Mouse (Mus musculus) gastrocnemius, postnatal 25 days (tissue): ENCODE measurements around the gene Nynrin. TPM values are rescaled to one million over a fixed set of nuclear protein-coding genes. Genes with fewer than 3 reads are reported as not detected.
A peak's percentile ranks its signal among the peaks of the same experiment; 100 is the strongest.

Source experiments
- DNase-seq: peaks from one replicate; pipeline ENCODE4 v3.0.0; 2022
- total RNA-seq, 2 experiments: library from RNA; stranded (reverse); gene quantifications; 1 replicate in 1 of 2; 2 replicates in 1 of 2; pipeline ENCODE4 v1.2.3; 2021

The Nynrin gene
- total RNA-seq, 2 experiments from 2014 or later, result 2.6 to 4.1 TPM

DNA sequence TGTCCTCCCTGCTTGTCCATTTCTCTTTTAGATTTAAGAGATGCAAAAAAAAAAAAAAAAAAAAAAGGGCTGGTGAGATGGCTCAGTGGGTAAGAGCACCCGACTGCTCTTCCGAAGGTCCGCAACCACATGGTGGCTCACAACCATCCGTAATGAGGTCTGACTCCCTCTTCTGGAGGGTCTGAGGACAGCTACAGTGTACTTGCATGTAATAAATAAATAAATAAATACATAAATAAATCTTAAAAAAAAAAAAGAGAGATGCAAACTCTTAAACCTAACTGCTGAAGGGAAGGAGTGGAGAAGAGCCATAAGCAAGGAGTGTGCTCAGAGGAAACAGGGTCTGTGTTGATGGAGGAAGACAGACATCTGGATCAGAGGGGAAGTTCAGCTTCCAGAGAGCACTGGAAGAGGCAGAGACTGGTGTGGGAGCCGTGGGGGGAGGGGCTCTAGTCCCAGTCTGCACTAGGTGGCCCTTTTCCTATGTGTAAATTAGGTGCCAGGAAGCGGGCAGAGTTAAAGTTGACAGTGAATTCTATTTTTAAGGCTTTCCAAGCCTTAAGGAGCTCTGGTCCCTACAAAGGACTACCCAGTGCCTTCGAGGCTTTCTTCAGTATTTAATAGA, 24.6 kb downstream of the Nynrin start:
- no peak for DNase-seq

DNA sequence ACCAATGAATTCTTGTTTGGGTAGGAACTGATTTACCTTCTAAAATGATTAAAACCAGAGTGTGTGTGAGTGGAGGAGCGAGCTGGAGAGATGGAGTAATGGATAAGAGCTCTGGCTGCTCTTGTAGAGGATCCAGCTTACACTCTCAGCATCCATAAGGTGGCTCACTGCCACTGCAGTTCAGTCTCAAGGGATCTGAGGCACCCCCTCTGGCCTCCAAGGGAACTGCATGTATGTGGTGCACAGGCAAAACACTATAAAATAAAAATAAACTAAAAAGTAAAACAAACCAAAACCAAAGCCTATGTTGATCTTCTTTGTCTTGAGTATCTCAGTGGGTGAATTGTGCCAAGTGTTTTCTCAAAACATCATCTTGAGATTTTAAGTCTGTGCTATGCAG, 25.8 kb downstream of the Nynrin start:
- no peak for DNase-seq

DNA sequence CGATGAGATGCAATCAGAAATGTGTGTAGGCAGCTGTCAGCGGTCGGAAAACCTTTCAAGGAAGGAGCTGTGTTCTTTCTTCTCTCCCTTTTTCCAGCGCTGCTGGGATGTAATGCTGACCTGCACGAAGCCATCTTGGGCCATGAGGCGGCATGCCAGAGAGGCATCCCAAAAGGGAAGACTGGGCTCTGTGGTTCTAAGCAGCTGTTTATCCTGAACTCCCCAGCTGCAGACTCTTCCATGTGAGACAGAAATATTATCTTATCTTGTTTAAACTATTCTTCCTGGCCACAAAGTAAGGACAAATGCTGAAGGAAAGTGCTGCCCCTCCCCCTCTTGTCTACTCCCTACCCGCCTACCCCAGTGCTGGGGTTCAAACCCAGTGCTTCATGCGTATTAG, 27.2 kb downstream of the Nynrin start:
- no peak for DNase-seq

DNA sequence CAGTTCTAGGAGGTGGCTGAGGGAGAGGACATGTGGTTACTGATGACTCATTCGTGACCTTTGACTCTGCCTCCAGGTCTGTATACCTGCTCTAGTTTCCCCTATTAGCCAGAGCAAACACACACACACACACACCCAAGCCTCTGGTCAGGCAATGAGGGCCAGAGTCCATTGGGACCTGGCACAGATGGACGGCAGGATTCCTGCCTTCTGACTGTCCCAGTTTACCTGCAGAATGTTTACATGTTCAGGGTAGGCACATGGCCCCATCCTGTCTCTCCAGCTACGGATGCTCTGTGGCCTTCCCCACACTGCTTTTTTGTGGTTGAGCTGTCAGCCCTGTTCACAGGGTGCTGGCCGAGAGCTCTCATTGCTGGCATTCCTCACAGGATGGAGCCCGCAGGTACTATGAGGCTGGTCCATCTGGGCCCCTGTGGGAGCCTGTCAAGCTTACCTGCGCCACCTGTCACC, 28.4 kb downstream of the Nynrin start:
- DNase-seq, result no peak

DNA sequence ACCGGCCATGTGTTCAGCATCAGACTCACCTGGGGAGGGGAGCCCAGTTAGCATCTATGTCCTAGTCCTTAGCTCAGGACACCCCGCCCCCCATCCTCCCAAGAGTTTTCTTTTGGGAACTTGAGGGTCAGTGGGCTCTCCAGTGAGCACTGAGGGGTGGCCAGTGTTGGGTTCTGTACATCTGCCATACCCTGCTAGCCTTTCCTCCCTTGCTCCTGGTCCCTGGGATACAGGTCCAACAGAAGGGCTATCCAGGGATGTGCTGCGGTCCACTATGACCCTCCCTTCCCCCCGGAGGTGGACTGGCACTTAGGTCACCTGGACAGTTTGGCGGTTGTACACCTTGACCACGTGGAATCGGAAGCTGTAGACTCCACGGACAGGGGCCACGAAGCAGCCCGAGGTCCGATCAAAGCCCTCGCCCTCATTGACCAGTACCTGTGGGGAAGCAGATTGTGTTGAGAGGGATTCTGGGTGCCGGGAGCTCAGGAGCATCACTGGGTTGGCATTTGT, 29.4 kb downstream of the Nynrin start:
- no peak for DNase-seq

DNA sequence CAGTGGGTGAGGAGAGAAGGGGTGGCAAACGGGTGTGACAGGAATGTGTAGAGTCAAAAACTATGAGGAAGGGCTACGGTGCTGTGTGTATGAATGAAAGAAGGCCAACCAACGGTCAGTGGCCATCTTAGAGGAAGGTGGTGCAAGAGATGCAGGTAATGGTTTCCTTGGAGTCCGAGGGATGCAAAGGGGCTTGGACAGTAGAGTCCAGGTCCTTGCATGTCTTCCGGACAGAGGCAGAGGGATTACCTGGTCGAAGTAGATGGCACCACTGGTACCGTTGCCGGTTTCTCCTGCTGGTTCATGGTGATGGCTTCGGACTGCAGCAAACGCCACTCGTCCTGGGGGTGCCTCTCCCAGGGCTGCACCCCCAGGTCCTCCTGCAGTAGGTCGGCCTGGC, 29.9 kb downstream of the Nynrin start:
- DNase-seq, result no peak

DNA sequence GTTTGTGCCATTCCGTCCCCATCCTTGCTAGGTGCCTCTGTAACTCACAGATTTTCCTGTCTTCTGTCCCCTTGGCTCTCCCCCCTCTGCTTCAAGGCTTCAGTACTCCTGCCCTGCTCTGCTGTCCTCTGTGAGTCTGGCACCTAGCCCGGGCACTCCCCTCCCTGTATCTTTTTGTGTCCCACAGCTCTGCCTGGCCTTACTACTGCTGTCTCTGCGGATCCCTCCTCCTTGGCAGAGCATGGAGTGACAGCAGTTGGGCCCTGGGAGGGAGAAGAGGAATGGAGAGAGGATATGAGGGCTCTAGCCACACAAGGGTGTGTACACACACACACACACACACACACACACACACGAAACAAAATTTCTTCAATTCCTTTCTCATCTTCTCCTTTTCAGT, 30.4 kb downstream of the Nynrin start, which contains the start of gene Cbln3:
Gene Cbln3 (minus strand): TSS at position 227 of the 400 bp plus-strand sequence.
- DNase-seq, result peak; percentile 63

DNA sequence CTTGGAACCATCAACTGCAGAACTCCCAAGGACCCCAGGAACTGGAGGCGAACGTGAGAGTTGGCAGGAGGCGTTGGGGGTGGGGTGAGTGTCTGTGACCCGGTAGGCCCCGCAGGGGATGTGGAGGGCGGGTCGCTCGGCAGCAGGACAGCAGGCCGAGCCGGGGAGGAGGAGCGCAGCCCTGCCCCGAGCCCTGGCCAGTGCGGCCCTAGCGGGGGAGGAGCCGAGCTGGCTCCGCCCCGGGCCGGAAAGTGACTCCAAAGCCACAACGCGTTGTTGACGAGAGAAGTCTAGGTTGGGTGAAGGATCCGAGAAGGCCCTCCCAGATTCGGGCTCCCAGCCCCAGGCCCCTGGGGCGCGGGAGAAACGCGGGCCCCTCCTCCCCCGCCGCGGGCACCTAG, 30.9 kb downstream of the Nynrin start, which contains the start of gene Khnyn:
Gene Khnyn (plus strand): TSS at position 235 of the 401 bp plus-strand sequence.
- DNase-seq, result peak; percentile 95

DNA sequence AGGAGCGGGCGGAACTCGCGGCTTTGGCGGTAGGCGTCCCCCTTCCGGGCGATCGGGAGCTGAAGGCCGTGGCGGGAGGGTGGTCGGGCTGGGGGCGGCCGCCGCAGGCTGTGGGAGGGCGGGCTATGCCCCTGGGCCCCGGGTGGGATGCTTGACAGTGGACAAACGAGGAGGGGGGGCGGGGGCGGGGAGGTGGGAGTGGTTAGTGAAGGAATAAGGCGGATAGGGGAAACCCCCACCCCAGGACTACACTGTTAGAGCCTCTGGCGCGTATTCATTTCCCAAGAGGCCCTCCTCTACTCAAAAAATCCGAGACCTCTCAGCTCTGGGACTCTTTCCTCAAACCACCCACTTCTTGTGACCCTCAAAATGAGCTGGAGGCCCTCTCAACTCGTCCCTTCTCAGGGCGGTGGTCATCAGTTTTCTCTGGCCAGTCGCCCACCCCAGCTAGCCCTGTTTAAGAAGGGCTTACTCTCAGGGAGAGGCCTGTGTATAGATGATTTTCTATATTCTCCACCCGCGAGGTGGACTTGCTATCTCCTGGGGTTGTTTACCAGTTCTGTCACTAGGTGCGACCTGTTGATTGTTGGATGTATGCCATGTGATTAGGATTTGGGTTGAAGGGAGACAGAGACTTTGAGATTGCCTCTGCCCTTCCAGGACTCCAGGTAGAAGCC, 31.4 kb downstream of the Nynrin start:
- no peak for DNase-seq

DNA sequence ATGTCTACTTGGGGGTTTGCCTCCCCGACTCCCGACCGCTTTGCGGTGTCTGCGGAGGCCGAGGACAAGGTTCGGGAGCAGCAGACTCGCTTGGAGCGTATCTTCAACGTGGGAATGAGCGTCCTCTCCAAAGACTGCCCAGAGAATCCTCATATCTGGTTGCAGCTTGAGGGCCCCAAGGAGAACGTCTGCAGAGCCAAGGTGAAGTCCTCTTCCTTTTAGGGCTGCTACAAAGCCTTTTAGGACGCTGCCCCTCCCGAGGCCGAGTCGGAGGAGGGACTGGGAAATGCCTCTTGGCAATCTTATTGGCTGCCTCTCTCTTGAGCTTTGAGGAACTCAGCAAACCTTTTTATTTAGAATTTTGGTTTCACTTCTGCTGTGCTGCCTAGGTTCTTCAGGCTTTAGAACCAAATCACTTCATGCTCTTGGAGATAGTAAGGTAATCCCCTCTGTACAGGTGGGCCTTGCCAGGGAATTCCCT, 32.0 kb downstream of the Nynrin start:
- DNase-seq, result peak; percentile 44

DNA sequence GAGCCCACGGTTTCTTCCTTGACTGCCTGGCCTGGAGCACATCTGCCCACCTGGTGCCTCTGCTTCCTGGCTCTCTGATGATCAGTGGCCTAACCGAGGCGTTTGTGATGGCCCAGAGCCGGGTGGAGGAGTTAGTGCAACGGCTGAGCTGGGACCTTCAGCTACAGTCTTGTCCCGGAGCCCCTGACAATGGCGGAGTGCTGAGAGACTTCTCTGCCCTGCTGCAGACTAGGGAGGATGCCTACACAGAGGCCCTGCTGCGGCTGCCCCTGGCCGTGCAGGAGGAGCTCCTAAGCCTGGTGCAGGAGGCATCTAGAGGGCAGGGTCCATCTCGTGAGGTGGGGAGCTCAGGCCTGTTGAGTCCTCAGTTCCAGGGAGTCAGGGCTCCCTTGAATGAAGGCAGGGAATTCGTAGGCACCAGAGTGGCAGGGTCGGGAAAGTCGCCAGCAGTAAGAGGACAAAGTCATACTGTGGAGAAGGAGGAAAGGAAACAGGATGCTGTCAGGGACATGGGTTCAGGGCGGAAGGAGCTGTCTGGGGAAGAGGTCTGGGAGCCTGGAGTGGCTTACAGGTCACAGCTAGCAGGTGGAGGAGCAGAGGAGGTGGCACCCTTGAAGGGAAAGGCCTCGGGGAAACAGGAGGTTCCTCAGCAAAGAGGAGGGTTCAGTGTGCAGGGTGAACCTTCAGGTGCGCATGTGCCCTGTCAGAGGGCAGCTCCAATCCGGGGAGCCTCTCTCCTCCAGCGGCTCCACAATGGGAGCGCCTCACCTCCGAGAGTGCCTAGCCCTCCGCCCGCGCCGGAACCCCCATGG, 33.0 kb downstream of the Nynrin start:
- DNase-seq, result no peak

DNA sequence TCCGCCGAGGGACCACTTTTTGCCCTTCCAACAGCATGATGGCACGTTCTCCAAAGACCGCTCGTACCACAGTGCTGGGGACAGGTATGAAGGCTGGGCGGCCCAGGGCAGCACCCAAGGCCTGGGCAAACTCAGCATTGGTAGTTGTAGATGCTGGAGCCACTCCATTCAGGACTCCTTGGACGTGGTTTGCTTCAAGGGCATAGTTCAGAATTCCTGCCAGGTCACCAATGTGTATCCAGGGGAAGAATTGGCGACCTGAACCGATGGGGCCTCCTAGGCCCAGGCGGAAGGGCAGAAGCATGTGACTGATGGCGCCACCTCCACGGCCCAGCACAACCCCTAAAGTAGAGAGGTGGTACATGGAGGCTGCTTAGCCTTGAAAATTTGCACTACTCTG, 43.9 kb downstream of the Nynrin start:
- DNase-seq, result no peak

DNA sequence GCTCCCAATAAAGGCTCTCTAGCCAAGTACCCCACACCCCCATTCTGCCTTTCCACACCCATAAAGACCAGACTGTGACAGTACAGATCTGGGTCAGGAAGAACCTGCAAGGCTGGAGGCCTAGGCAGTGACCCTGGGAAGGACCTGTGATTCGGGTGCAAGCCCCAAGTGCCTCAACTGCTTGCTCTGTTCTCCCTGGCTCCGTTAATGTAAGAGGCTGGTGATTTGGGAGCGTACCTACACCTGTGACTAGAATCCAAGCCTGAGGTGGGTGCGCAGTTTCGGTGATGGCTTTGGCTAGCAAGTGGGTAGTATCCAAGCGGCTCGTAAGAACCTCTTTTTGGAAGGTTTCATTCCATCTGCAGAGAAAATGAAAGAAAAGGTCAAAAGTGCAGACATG, 45.1 kb downstream of the Nynrin start:
- no peak for DNase-seq

DNA sequence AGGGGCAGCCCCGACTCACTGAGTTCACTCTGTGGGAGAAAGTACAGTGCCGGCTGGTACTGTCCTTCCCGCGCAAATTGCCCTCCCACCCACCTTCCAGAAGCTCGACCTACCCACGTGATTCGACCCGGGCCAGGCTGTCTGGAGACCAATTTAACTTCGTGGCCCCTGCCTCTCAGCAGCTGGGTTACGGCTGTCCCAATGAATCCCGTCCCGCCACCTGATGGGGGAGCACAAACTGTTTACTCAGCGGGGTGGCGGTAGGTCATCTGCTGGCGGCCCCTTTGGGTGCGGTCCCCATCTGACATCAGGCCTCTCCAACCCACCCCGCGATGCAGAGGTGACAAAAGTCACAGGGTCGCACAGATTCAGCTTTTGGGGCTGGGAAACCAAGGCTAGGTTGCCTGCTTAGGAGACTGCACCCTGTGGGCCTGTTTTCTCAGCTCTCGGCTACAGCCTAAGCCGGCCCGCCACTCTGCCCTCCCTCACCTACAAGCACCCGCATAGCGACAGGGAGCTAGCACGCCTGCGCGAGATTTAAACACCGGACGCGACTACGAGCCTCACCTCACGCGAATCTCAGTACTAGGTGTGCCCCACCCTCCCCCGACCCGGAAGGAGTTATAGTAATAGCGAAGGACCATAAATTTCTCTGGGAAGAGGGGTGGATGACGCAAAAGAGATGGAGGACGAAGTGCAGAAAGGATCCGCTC, 46.0 kb downstream of the Nynrin start, which contains the start of gene Sdr39u1:
Gene Sdr39u1 (minus strand): TSS at position 593 of the 713 bp plus-strand sequence.
- DNase-seq, result peak; percentile 84

DNA sequence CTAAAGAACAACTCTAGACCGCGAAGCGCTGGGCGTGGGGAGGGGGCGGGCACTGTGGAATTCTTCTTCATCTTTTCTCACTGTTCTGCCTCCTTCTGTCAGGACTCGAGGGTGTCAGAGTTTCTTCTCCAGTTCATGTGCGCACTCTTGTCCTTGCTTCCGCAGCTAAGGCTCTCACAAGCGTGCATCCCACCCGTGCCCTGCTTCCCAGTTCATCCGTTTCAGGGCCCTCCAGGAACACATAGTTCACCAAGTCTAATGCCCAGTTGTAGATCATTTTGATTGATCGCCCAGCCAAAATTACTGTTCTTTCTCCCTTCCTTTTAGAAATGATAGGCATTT, 46.6 kb downstream of the Nynrin start:
- DNase-seq, result no peak

DNA sequence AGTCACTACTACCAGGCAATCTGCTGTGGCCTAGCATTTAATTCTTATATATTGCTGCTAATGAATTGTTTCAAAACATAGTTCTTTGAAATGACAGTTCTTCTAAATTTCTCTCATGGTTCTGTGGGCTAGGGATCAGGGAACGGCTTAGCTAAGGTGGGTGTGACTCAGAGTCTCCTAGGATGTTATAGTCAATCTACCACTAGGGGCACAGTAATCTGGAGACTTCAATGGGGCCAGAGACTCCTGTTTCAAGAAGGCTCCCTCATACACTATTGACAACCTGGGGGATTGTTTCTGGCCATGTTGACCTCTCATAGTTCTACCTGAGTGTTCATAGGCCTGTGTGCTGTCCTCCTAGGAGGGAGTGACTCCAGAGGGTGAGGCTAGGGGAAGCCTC, 51.7 kb downstream of the Nynrin start:
- DNase-seq, result no peak

DNA sequence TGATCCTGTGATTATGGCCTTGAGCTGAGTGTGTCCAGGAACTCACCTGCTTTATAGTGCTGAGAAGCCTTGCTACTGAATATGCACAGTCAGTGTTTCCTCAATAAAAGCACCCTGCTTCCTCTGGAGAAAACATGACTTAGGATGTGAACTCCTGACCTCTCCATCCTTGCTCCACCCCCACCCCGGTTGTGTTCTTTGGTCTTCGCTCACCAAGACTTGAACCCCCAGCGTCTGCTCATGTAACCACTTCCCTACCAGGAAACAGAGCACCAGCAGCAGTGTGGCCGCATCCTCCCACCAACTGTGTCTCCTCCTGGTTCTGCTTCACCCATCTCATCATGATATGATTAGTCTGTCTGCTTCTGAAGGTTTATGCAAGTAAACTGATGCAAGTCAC, 59.6 kb downstream of the Nynrin start:
- DNase-seq, result no peak

DNA sequence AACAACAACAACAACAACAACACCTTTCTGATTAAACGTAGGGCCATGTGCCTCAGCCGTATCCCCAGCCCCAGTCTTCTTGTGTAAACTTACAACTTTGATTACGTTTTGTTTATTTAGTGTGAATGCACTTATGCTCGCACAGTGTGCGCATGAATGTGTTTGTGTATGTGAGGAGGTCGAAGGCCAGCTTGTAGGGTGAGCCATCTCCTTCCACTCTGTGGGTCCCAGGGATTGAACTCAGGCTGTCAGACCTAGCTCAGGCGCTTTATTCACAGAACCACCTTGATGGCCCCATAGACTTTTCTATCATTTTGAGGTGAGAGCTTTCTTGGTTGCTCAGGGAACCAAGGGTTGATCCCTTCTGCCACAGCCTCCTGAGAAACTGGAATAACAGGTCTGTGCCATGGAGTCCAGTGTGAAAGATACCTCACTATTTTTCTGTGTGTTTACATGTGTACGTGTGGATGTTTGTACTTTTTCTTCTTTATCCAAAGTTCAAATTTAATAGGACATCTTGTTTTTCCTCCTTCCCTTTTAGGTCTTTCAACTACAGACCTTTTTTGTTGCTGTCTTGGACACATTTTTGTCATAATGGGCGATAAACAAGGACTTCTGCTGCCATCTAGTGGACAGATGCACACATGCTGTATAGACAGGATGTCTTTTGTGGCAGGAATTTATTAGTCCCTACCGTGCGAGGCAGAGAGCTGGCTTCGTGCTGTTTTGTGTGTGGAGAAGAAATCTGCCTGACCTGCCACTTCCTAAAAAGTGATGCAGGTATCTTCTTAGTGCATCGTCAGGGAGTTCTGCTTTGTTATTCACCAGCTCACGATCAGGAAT, 64.7 kb downstream of the Nynrin start:
- DNase-seq, result no peak

DNA sequence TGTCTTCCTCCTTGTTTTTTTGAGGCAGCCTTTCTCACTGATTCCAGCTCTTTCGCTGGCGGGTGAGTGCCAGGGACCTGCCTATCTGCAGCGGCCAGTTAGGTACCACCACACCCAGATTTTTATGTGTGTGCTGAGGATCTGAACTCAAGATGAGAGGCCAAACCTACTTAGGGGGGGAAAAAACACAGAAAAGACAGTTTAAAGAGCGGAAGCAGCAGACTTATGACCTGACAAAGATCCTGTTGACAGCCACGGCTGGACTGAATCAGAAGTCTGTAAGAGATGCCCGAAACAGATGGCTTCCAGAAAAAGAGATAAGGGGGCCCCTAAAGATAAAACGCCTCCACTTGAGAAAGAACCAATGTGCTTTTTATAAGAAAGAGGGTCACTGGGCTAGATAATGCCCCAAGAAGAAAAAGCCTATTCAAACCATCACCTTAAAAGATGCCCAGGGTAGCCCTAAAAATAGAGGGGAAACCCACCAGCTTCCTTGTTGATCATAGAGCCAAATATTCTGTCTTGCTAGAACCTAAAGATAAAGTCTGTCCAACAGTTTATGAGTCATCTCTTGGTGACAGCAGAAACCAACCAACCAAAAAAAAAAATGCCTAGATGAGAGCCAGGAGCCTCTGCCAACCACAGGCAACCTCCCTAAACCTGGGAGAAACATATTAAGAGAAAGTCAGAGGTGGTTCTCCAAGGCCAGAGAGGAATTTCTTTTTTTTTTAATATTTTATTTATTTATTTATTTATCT, 68.8 kb downstream of the Nynrin start:
- DNase-seq, result no peak
